Mouse (Mus musculus) limb, embryonic 15.5 days (tissue): ENCODE measurements around the gene Rac2. TPM values are rescaled to one million over a fixed set of nuclear protein-coding genes. Genes with fewer than 3 reads are reported as not detected.

Experiments
- ATAC-seq: fragments of 200-750 bp; cut with Nextera tagmentation; 2 replicates; pipeline ENCODE4 v1.8.0; 2017; ENCODE audit warnings: low read depth, moderate TSS enrichment; ENCODE audit not compliant: insufficient number of reproducible peaks, low FRiP score, low TSS enrichment
- H3K27ac ChIP-seq: fragments of 300-500 bp; sonication (generic); 2 replicates; pipeline ENCODE4 v1.5.1; 2015; ENCODE audit warnings: moderate library complexity, mild to moderate bottlenecking, inconsistent platforms
- H3K27me3 ChIP-seq: fragments of 300-500 bp; sonication (generic); 2 replicates; pipeline ENCODE4 v1.6.1; 2015; ENCODE audit warnings: inconsistent platforms
- H3K36me3 ChIP-seq: fragments of 300-500 bp; sonication (generic); 2 replicates; pipeline ENCODE4 v1.6.1; 2015; ENCODE audit warnings: inconsistent platforms
- H3K4me1 ChIP-seq: fragments of 300-500 bp; sonication (generic); 2 replicates; pipeline ENCODE4 v1.6.1; 2015; ENCODE audit warnings: inconsistent platforms
- H3K4me2 ChIP-seq: fragments of 300-500 bp; sonication (generic); 2 replicates; pipeline ENCODE4 v1.6.1; 2015; ENCODE audit warnings: mild to moderate bottlenecking, inconsistent platforms
- H3K4me3 ChIP-seq: fragments of 300-500 bp; sonication (generic); 2 replicates; pipeline ENCODE4 v1.5.1; 2015; ENCODE audit warnings: mild to moderate bottlenecking, inconsistent platforms
- H3K9ac ChIP-seq: fragments of 300-500 bp; sonication (generic); 2 replicates; pipeline ENCODE4 v1.6.1; 2015; ENCODE audit warnings: inconsistent platforms
- H3K9me3 ChIP-seq: fragments of 300-500 bp; sonication (generic); 2 replicates; pipeline ENCODE4 v1.6.1; 2016; ENCODE audit warnings: inconsistent platforms
- WGBS: fragments of 180-500 bp; shearing (Covaris S2); methylation state at CpG from one replicate; pipeline ENCODE4 v1.1.7; 2015; 5-methylcytosine and 5-hydroxymethylcytosine counted together
- polyA plus RNA-seq: library from polyadenylated mRNA; unstranded; fragments of >200 nt; fragmentation: Nextera tagmentation; extraction: Ambion mirVana; gene quantifications from 2 replicates; pipeline ENCODE4 v1.2.1, GENCODE M21; 2015

Rac2 gene
- 37.0 and 41.1 TPM in 2 replicates for polyA plus RNA-seq

DNA sequence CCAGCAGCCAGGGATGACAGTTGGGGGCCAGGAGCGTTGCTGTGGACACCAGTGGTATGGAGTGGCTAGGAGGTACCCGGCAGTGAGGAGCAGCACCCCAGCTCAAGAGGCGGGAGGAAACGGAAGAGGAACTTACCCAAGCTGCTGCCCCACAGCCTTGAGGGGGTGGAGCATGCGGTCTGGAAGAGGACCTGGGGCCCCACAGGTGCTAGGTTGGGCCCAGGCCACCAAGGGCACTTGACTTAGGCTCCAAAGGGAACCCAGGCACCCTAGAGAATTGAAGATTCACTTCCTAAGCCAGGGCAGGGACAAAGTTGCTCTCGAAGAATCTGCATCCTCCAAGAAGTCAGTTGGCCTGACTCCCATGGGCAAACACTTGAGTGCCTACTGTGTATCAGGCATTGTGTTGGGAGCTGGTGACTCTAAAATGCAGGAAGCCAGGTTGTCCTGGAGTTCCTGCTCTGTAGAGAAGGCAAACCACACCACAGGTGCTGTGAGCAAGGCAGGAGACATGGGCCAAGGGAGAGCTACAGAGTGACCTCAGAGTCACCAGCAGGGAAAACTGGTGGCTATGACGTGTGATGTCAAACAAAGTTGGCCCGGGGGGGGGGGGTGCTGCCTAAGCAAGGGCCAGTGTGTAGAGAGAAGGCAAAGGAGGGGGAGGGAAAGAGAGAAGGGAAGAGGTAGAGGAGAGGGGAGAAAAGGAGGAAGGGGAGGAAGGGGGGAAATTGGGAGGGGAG lies at the start of gene Rac2:
Gene Rac2, minus strand, starts transcription at position 126 of the 740 bp plus-strand sequence.
- Histone ChIP-seq H3K27ac (no peak within 1 kb of the TSS), H3K4me3 (no peak within 1 kb of the TSS), H3K4me2 (no peak within 1 kb of the TSS), H3K9me3 (no peaks in the 10 kb centered on the region), H3K27me3 (0 out of 2 replicates have a peak, but pooled peaks cover 2% of the 10 kb centered on the region), H3K9ac (no peak within 1 kb of the TSS), H3K36me3 (no peaks in the 10 kb centered on the region), H3K4me1 (no peaks in the 10 kb centered on the region)
- WGBS = 78% methylated on average over 8 of the region's 8 CpGs
- ATAC-seq = no peak

DNA sequence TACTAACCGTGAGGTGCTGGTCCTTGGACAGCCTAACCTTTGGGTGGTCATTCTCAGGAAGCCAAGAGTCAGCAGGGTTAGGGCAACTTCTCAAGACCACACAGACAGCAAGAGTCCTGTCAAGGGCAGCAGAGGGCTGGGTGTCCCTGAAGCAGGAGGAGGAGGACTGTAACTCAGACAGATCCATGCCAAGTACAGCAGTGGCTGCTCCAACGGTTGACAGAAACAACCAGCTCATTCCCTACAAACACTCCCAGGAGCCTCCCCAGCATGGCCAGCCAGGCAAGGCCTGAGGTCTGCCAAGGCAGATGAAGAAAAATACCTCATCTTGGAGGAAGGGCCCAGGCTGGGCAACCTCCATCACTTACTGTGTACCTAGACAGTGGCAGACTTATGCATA lies 44.4 kb upstream of the Rac2 start:
- Histone ChIP-seq H3K4me3 (no peak overlapping the region), H3K27ac (no peak overlapping the region), H3K4me1 (no peaks in the 10 kb centered on the region), H3K9ac (no peak overlapping the region), H3K9me3 (no peaks in the 10 kb centered on the region), H3K36me3 (no peaks in the 10 kb centered on the region), H3K4me2 (no peak overlapping the region), H3K27me3 (peaks cover 10% of the 10 kb centered on the region)
- WGBS = 74% methylated on average over 2 of the region's 2 CpGs
- ATAC-seq = no peak

GRCm38 (mm10) chr15:78614536-78614935 lies 42.0 kb upstream of the Rac2 start:
- Histone ChIP-seq H3K9me3 (no peaks in the 10 kb centered on the region), H3K4me3 (no peak overlapping the region), H3K36me3 (no peaks in the 10 kb centered on the region), H3K4me2 (no peak overlapping the region), H3K4me1 (peaks cover 7% of the 10 kb centered on the region), H3K9ac (no peak overlapping the region), H3K27ac (no peak overlapping the region), H3K27me3 (no peaks in the 10 kb centered on the region)
- no peak for ATAC-seq
- 78% methylated on average over 7 of the region's 7 CpGs for WGBS

GRCm38 (mm10) chr15:78610705-78611462 lies 38.3 kb upstream of the Rac2 start:
- 36% methylated on average over 12 of the region's 12 CpGs for WGBS
- Histone ChIP-seq H3K4me1 (peaks cover 12% of the 10 kb centered on the region), H3K36me3 (no peaks in the 10 kb centered on the region), H3K4me3 (no peak overlapping the region), H3K9me3 (no peaks in the 10 kb centered on the region), H3K4me2 (no peak overlapping the region), H3K9ac (no peak overlapping the region), H3K27ac (no peak overlapping the region), H3K27me3 (0 out of 2 replicates have a peak, but pooled peaks cover 3% of the 10 kb centered on the region)
- ATAC-seq = no peak

- Histone ChIP-seq H3K9ac (no peak overlapping the region), H3K27ac (no peak overlapping the region), H3K27me3 (0 out of 2 replicates have a peak, but pooled peaks cover 3% of the 10 kb centered on the region), H3K4me1 (peaks cover 18% of the 10 kb centered on the region), H3K9me3 (no peaks in the 10 kb centered on the region), H3K4me2 (no peak overlapping the region), H3K4me3 (no peak overlapping the region), H3K36me3 (no peaks in the 10 kb centered on the region)
- no peak for ATAC-seq
- WGBS = 48% methylated on average over 4 of the region's 4 CpGs
Observed at GRCm38 (mm10) chr15:78607463-78607862, 34.9 kb upstream of the Rac2 start.

- no peak for ATAC-seq
- no peak overlapping the region for H3K4me3 ChIP-seq
- no peak overlapping the region for H3K27ac ChIP-seq
- H3K9me3 ChIP-seq = no peaks in the 10 kb centered on the region
- H3K9ac ChIP-seq = no peak overlapping the region
- no peaks in the 10 kb centered on the region for H3K36me3 ChIP-seq
- 67% methylated on average over 6 of the region's 6 CpGs for WGBS
- no peak overlapping the region for H3K4me2 ChIP-seq
- peaks cover 15% of the 10 kb centered on the region for H3K4me1 ChIP-seq
- H3K27me3 ChIP-seq = 0 out of 2 replicates have a peak, but pooled peaks cover 3% of the 10 kb centered on the region
Observed at GRCm38 (mm10) chr15:78606059-78606458, 33.5 kb upstream of the Rac2 start.

GRCm38 (mm10) chr15:78605371-78605791 lies 32.8 kb upstream of the Rac2 start:
- ATAC-seq = no peak
- H3K4me1 ChIP-seq = peaks cover 10% of the 10 kb centered on the region
- no peak overlapping the region for H3K27ac ChIP-seq
- H3K4me3 ChIP-seq = no peak overlapping the region
- H3K9me3 ChIP-seq = no peaks in the 10 kb centered on the region
- H3K36me3 ChIP-seq = no peaks in the 10 kb centered on the region
- 28% methylated on average over 3 of the region's 3 CpGs for WGBS
- H3K27me3 ChIP-seq = 0 out of 2 replicates have a peak, but pooled peaks cover 3% of the 10 kb centered on the region
- H3K9ac ChIP-seq = no peak overlapping the region
- H3K4me2 ChIP-seq = no peak overlapping the region

- Histone ChIP-seq H3K36me3 (no peaks in the 10 kb centered on the region), H3K4me3 (no peak overlapping the region), H3K4me2 (no peak overlapping the region), H3K4me1 (peaks cover 10% of the 10 kb centered on the region), H3K27ac (no peak overlapping the region), H3K9ac (no peak overlapping the region), H3K9me3 (no peaks in the 10 kb centered on the region), H3K27me3 (0 out of 2 replicates have a peak, but pooled peaks cover 3% of the 10 kb centered on the region)
- no peak for ATAC-seq
- 61% methylated on average over 6 of the region's 6 CpGs for WGBS
Observed at GRCm38 (mm10) chr15:78604255-78604654, 31.7 kb upstream of the Rac2 start.

GRCm38 (mm10) chr15:78601180-78601579 lies 28.6 kb upstream of the Rac2 start:
- H3K9ac ChIP-seq = no peak overlapping the region
- ATAC-seq = no peak
- H3K4me3 ChIP-seq = no peak overlapping the region
- H3K36me3 ChIP-seq = no peaks in the 10 kb centered on the region
- peaks cover 8% of the 10 kb centered on the region for H3K4me1 ChIP-seq
- no peak overlapping the region for H3K27ac ChIP-seq
- H3K9me3 ChIP-seq = no peaks in the 10 kb centered on the region
- no peaks in the 10 kb centered on the region for H3K27me3 ChIP-seq
- 80% methylated on average over 6 of the region's 6 CpGs for WGBS
- H3K4me2 ChIP-seq = no peak overlapping the region

GRCm38 (mm10) chr15:78599529-78600193 lies 27.1 kb upstream of the Rac2 start:
- Histone ChIP-seq H3K4me1 (no peaks in the 10 kb centered on the region), H3K27ac (no peak overlapping the region), H3K4me2 (no peak overlapping the region), H3K36me3 (no peaks in the 10 kb centered on the region), H3K4me3 (no peak overlapping the region), H3K9me3 (no peaks in the 10 kb centered on the region), H3K9ac (no peak overlapping the region), H3K27me3 (no peaks in the 10 kb centered on the region)
- ATAC-seq = no peak
- WGBS = 74% methylated on average over 13 of the region's 13 CpGs

DNA sequence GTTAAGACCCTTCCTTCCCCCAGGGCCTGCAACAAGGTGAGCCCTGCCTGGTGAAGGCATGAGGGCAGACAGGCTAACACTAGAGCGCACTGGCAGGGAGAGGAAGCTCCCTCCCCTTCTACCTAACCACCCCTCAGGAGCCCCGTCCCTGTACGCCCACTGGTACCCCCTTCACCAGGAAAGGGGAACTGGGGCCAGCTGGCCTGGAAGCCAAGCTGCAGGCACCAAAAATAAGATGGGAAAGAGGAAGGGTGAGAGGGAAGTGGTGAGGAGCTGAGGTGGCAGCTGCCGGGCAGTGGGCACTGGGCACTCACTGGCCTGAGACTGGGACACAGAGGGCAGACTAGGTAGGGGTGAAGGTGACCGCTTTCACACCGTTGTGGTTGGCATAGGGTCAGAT lies 26.5 kb upstream of the Rac2 start:
- 76% methylated on average over 6 of the region's 6 CpGs for WGBS
- no peak for ATAC-seq
- Histone ChIP-seq H3K9ac (no peak overlapping the region), H3K4me2 (no peak overlapping the region), H3K4me1 (no peaks in the 10 kb centered on the region), H3K36me3 (no peaks in the 10 kb centered on the region), H3K4me3 (no peak overlapping the region), H3K9me3 (no peaks in the 10 kb centered on the region), H3K27ac (no peak overlapping the region), H3K27me3 (no peaks in the 10 kb centered on the region)

DNA sequence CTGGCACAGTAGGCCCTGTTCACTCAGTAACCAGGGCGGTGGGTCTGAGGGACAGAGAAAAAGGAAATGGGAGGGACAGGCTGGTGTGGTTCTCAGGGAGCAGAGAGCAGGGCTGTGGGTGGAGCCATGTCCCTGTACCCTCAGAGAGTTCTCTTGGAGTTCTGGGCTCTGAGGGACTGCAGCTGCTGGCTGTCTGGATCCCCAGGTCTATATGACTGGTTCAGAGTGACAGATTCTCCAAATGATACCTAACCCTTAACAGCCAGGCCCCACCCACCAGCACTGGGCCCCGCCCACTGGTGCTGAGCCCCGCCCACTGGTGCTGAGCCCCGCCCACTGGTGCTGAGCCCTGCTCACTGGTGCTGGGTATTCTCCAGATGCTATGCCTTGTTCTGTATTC lies 25.1 kb upstream of the Rac2 start:
- no peak overlapping the region for H3K27ac ChIP-seq
- H3K4me3 ChIP-seq = no peak overlapping the region
- H3K9me3 ChIP-seq = no peaks in the 10 kb centered on the region
- H3K9ac ChIP-seq = no peak overlapping the region
- H3K36me3 ChIP-seq = no peaks in the 10 kb centered on the region
- no peaks in the 10 kb centered on the region for H3K4me1 ChIP-seq
- H3K4me2 ChIP-seq = no peak overlapping the region
- 48% methylated on average over 4 of the region's 4 CpGs for WGBS
- H3K27me3 ChIP-seq = no peaks in the 10 kb centered on the region
- no peak for ATAC-seq
